Mouse (Mus musculus): ENCODE results near the gene Pam. TPM values are rescaled to one million over a fixed set of nuclear protein-coding genes. Genes with fewer than 3 reads are reported as not detected.
"Not testable (repeated sequence)": the region's sequence is repeated elsewhere in the genome, so short reads cannot be mapped to it uniquely, and the experiment has no call there.

The Pam gene
- polyA plus RNA-seq, 1 experiment, result 14.7 TPM

- WGBS, result 90% methylated on average over 3 of the region's 3 CpGs
These were observed 301.3 kb downstream of the Pam start for GRCm38 (mm10) chr1:97794110-97794509.

GRCm38 (mm10) chr1:97788490-97788889 is 307.0 kb downstream of the Pam start:
- WGBS, result 89% methylated on average over 2 of the region's 2 CpGs
- no peak for DNase-seq (ENCODE audit: low read depth, low spot score)

More at GRCm38 (mm10) chr1:97794110-97794509, 301.3 kb downstream of the Pam start:
- no peak for DNase-seq (ENCODE audit: low read depth, low spot score)

DNA sequence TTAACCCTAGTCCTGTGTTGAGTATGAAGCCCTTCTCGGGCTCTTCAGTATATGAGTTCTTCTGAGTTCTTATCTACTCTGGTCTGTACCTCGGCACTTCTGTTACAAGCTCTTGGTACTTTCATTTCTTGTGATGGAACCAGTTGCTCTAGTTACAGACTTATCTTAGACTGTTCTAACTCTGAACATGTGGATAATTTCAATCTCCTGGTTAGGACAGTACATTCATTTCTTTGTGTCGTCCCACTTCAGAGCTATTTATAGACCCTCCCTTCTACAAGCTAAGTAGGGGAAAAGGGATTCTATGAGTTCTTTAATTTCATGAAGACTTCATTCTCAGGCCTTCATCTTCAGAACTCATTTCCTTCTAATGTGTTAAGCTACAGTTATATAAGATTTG is 307.8 kb downstream of the Pam start:
- WGBS, result 81% methylated on average over 3 of the region's 3 CpGs
- DNase-seq (ENCODE audit: low read depth, low spot score), result no peak

DNA sequence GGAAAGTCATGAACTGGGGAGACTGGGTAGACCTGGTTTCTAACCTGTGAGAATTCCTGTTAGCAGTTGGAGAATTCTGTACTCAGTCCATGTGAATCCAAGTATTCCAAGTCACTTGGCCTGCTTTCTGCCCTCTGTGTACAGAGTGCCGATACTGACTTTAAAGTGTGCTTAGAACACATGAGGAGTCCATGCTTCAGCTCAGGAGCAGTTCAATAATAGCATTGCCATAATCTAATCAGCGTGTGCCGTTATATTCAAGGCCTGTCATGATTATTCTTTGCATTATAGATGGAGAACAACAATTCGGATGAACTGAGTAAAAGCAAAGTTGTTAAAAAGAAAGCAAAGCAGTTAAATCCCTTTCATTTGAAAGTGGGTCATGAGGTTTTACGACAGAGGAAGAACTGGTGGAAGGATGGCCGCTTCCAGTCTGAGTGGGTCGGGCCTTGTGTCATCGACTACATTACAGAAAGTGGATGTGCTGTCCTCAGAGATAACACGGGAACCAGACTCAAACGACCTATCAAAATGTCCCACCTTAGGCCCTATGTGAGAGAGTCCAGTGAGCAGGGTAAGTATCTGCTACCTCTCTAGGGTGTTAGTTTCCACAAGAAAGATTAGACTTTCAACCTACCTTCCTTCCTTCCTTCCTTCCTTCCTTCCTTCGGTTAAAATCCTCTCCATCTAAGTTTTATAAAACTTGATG is 309.6 kb downstream of the Pam start:
- no peak for DNase-seq (ENCODE audit: low read depth, low spot score)
- WGBS, result 83% methylated on average over 11 of the region's 11 CpGs

GRCm38 (mm10) chr1:97784928-97785327 is 310.5 kb downstream of the Pam start:
- no peak for DNase-seq (ENCODE audit: low read depth, low spot score)
- WGBS, result 74% methylated on average over 7 of the region's 7 CpGs

GRCm38 (mm10) chr1:97781674-97782073 is 313.8 kb downstream of the Pam start:
- 88% methylated on average over 7 of the region's 7 CpGs for WGBS
- no peak for DNase-seq (ENCODE audit: low read depth, low spot score)

DNA sequence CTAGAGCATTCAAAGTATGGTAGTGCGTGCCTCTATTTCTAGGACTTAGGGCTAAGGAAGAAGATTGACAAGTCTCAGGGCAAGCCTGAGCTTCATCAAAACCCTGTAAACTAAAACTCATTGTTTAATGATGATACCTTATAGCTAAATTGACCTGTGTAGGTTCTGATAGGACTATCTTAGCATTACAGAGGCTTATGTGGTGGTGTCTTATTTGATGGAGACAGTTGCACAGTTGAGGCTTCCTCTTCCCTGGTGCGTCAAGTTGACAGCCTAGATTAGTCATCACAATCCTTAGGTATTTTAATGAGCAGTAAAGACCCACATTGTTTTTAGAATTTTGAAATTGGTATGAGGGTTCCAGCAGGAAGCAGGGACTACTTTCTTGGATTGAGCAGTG is 321.5 kb downstream of the Pam start:
- 93% methylated on average over 2 of the region's 2 CpGs for WGBS
- no peak for DNase-seq (ENCODE audit: low read depth, low spot score)

- no peak for DNase-seq (ENCODE audit: low read depth, low spot score)
- WGBS, result 85% methylated on average over 6 of the region's 6 CpGs
These were observed 322.1 kb downstream of the Pam start for GRCm38 (mm10) chr1:97773362-97773761.

DNA sequence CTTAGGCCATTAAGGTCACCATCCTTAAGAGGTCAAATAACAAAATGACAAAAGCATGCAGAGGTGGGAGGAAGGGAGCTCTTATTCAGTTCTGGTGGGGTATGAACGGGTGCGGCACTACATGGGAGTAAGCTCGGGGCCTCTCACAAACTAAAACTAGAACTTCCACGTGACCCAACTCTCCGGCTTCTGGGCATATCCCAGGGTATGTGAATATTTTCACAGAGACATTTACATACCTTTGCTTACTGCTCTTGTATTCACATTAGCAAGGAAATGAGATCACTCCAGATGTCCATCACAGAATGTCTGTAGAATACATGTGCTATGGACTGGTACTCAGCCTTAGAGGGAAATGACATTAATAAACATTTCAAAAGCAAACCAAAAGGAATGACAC is 323.7 kb downstream of the Pam start:
- no peak for DNase-seq (ENCODE audit: low read depth, low spot score)
- WGBS, result 94% methylated on average over 5 of the region's 5 CpGs

DNA sequence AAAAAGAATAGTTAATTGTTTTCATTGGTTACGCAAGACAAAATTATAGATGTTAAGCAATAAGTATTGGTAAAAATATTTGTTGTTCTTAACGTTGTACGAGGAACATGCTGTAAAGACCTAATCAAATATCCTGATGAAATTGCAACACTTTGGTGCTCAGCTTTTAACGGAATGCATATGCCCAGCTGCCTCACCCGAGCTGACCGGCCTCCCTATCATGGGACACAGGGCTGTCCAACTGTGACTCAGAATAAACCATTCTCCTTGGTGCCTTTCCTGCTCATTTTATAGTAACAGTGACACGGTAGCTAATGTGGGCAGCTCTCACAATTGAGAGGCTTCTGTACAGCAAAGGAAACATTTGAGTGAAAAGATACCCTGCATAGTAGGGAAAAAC is 324.3 kb downstream of the Pam start:
- no peak for DNase-seq (ENCODE audit: low read depth, low spot score)
- 25% methylated on average over 7 of the region's 7 CpGs for WGBS

- WGBS, result under 1% methylated on average over 66 of the region's 66 CpGs
These were observed 325.3 kb downstream of the Pam start, which contains the start of the genes Gin1 and Ppip5k2 for GRCm38 (mm10) chr1:97769904-97770753. Gene Gin1, plus strand, starts transcription at chr1:97770172. Gene Ppip5k2, minus strand, starts transcription at chr1:97770411.

DNA sequence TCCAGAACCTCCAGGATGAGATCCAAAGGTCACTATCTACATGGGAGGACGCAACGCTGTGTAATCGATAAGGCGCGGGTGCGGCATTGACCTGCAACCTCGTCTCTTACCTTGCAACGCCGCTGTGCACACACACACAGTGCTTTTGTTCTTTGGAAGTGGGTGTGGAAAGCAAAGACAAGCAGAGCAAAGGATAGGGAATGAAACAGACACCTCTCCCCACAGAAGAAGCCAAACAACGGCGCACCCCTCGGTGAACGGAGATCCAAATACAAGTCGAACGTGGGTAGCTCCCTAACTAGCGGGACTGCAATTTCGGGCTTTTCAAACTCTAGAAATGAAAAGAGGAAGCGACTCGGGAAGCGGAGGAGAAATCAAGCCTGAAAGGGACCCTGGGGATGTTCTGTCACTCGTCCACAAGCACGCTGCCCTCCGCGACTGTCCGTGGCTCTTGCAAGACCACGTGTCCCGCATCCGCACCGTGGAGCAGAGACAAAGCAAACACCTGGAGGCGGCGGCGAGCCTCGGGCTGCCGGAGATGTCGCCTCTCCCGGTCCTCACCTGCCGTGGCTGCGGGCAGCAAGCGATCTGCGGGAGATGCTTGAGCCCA is 326.0 kb downstream of the Pam start:
- DNase-seq (ENCODE audit: low read depth, low spot score), result peak; percentile 53
- WGBS, result under 1% methylated on average over 40 of the region's 40 CpGs

More at GRCm38 (mm10) chr1:97769904-97770753, 325.3 kb downstream of the Pam start, which contains the start of the genes Gin1 and Ppip5k2:
- peak; percentile 83 for DNase-seq (ENCODE audit: low read depth, low spot score)

- DNase-seq (ENCODE audit: low read depth, low spot score), result no peak
- 2% methylated on average over 7 of the region's 7 CpGs for WGBS
These were observed 326.5 kb downstream of the Pam start for GRCm38 (mm10) chr1:97768906-97769293.

DNA sequence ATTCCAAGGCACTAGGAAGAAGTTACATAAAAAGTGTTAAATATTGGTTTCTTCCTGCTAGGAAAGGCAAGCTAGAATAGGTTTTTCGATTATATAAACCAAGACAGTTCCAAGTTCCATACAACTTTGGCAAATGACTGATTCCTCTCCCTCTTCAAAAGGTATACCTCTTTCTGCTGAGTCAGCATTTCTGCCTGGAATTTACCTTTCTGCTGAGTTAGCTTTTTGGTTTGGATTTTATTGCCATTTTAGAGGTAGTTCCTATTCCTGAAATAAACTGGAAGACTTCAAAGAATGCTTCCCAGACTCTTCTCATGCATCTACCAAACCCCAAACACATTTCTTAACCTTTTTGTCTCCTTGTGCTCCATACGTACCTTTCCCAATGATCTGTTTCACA is 327.4 kb downstream of the Pam start:
- WGBS, result 65% methylated on average over 2 of the region's 2 CpGs
- DNase-seq (ENCODE audit: low read depth, low spot score), result no peak

GRCm38 (mm10) chr1:97765712-97766111 is 329.7 kb downstream of the Pam start:
- WGBS, result 43% methylated on average over 4 of the region's 4 CpGs
- not testable (repeated sequence) for DNase-seq (ENCODE audit: low read depth, low spot score)

GRCm38 (mm10) chr1:97761477-97761876 is 334.0 kb downstream of the Pam start:
- 87% methylated on average over 6 of the region's 6 CpGs for WGBS
- no peak for DNase-seq (ENCODE audit: low read depth, low spot score)

GRCm38 (mm10) chr1:97760598-97760997 is 334.8 kb downstream of the Pam start:
- 84% methylated on average over 7 of the region's 7 CpGs for WGBS
- DNase-seq (ENCODE audit: low read depth, low spot score), result no peak

DNA sequence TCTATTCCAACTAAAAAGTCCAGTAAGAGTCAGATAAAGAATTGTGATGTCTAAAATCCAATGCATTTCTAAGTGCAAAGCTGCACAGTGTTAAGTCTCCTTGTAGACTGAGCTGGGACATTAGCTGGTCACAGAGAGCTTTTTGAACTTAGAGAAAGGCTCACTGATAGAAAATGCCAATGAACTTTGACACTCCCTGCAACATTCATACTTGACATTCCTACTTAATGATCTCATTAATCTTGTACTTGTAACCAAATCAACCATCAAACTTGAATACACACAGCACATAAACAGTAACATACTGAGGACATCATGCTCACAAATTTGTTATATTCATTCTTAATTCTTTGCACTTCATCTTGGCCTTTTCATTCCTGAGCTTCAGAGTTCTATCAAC is 335.6 kb downstream of the Pam start:
- no peak for DNase-seq (ENCODE audit: low read depth, low spot score)

DNA sequence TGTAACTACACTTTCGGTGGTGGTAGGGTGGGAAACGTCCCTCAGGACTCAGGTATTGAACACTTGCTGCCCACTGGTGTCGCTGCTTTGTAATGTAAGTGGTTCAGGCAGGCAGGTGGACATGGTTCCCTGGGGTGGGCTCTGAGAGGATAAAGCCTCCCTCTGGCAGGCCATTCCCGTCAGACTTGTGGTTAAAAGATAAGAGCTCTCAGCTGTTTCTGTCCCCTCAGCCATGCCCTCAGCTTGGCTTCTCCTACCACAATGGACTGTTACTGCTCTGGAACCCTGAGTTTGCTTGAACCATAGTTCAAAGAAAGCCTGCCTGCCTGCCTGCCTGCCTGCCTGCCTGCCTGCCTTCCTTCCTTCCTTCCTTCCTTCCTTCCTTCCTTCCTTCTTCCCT is 341.1 kb downstream of the Pam start:
- no peak for DNase-seq (ENCODE audit: low read depth, low spot score)
- 83% methylated on average over 4 of the region's 4 CpGs for WGBS

DNA sequence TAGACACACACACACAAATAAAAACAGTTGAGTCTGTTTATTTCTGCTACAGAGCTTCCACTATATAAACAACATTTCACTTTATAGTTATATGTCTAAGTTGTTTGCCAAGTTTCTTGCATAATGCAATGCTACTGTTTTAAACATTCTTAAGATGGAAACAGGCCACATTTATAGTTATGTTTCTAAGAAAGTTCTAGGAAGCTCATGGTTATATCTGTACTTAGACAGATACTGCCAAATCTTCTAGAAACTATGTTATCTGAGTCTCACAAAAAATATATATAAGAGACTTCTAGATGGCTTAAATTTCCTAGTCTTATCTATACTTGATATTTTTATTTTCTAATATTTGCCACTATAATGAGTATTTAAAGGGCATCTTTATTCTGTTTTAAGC is 342.2 kb downstream of the Pam start:
- no peak for DNase-seq (ENCODE audit: low read depth, low spot score)
